In the genomic region with DNA sequence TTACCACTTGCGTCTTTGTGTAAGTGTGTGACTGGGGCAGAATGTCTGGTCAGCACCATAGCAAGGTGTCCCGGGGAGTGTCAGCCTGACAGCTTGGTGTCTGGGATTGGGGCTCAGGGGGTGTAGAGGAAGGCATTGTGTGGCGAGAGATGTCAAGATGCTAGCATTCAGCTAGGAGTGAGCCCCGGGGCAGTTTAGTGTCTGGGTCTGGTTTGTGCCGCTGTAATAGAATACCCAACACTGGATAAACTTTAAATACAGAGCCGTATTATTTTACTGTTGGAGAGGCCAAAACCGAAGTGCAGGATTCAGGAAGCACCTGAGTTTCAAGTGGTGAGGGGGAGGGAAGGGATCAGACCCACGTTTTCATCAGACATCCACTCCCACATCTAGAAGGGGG, we compare ENCODE assay signal across 17 mouse cellular contexts. TPM values are rescaled to one million over a fixed set of nuclear protein-coding genes. Genes with fewer than 3 reads are reported as not detected.
DNase-seq lines count a peak whose midpoint lies in the region; ATAC-seq and TF ChIP-seq lines count a peak whose summit lies in the region.
"Had no signal": no experiment of that assay in that cellular context is flagged by ENCODE, and none has a peak within 500 bp of the region (broad histone marks: within the 10 kb centered on the region; RNA-seq: fewer than 3 reads in every experiment).

No protein-coding gene starts in this region.

- peaks cover 79% of the 10 kb centered on the region for H3K4me1 ChIP-seq in megakaryocyte, embryonic 14.5 days
- H3K4me1 ChIP-seq in embryonic facial prominence, embryonic 12.5 days = peaks cover 16% of the 10 kb centered on the region
- peaks cover 62% of the 10 kb centered on the region for H3K4me1 ChIP-seq in liver, postnatal 0 days (ENCODE audit: insufficient read depth)

- H3K9ac ChIP-seq in embryonic facial prominence, embryonic 12.5 days = no peak overlapping the region
- H3K9ac ChIP-seq in liver, postnatal 0 days (replicated peaks) = no peak overlapping the region
- H3K9ac ChIP-seq: heart, embryonic 13.5 days; hindbrain, embryonic 15.5 days had no signal

- H3K9me3 ChIP-seq in megakaryocyte, embryonic 14.5 days = peaks cover 4% of the 10 kb centered on the region
- H3K9me3 ChIP-seq in embryonic facial prominence, embryonic 12.5 days = no peaks in the 10 kb centered on the region
- no peaks in the 10 kb centered on the region for H3K9me3 ChIP-seq in liver, postnatal 0 days (ENCODE audit: low read length)
- H3K9me3 ChIP-seq: hindbrain, embryonic 15.5 days had no signal

- TF ChIP-seq EP300 in liver, postnatal 0 days (IDR thresholded peaks at IDR 0.05; ENCODE audit: low read depth) = no peak

- peak overlapping the region; percentile 12; the same call in 1 of the 2 replicates for H3K27ac ChIP-seq in embryonic facial prominence, embryonic 12.5 days
- H3K27ac ChIP-seq in liver, postnatal 0 days (ENCODE audit: low read depth) = no peak overlapping the region
- H3K27ac ChIP-seq: forebrain, embryonic 13.5 days; heart, adult 2 months; heart, embryonic 13.5 days; hindbrain, embryonic 15.5 days had no signal

- no peak for ATAC-seq in megakaryocyte, adult 5-6 weeks (ENCODE audit: poor library complexity, severe bottlenecking)
- no peak for ATAC-seq in embryonic facial prominence, embryonic 12.5 days (ENCODE audit: insufficient number of reproducible peaks, insufficient read depth, low FRiP score, low TSS enrichment)
- ATAC-seq in liver, postnatal 0 days = no peak
- ATAC-seq: forebrain, embryonic 13.5 days had no signal

- H3K4me3 ChIP-seq in megakaryocyte, embryonic 14.5 days (replicated peaks) = peak overlapping the region; percentile 42
- no peak overlapping the region for H3K4me3 ChIP-seq in embryonic facial prominence, embryonic 12.5 days
- no peak overlapping the region for H3K4me3 ChIP-seq in liver, postnatal 0 days (ENCODE audit: low read depth, low read length)
- H3K4me3 ChIP-seq: forebrain, embryonic 13.5 days; heart, adult 2 months; heart, embryonic 13.5 days; hindbrain, embryonic 15.5 days had no signal

- peaks cover 4% of the 10 kb centered on the region for H3K36me3 ChIP-seq in megakaryocyte, embryonic 14.5 days (replicated peaks; ENCODE audit: low read length)
- no peaks in the 10 kb centered on the region for H3K36me3 ChIP-seq in embryonic facial prominence, embryonic 12.5 days
- H3K36me3 ChIP-seq in liver, postnatal 0 days (replicated peaks; ENCODE audit: insufficient read depth, low read length) = no peaks in the 10 kb centered on the region
- H3K36me3 ChIP-seq: heart, embryonic 13.5 days; hindbrain, embryonic 15.5 days had no signal

- TF ChIP-seq CTCF in liver, postnatal 0 days (IDR thresholded peaks at IDR 0.05; ENCODE audit: low read depth) = no peak

- 31% methylated on average over 8 of the region's 8 CpGs for WGBS in embryonic facial prominence, embryonic 12.5 days
- 66% methylated on average over 8 of the region's 8 CpGs for WGBS in liver, postnatal 0 days (ENCODE audit: insufficient replicate concordance)

- peaks cover 2% of the 10 kb centered on the region for H3K27me3 ChIP-seq in megakaryocyte, embryonic 14.5 days (replicated peaks)
- H3K27me3 ChIP-seq in embryonic facial prominence, embryonic 12.5 days = no peaks in the 10 kb centered on the region
- H3K27me3 ChIP-seq in liver, postnatal 0 days (ENCODE audit: insufficient read depth, low read length) = no peaks in the 10 kb centered on the region
- H3K27me3 ChIP-seq: forebrain, embryonic 13.5 days; heart, embryonic 13.5 days; hindbrain, embryonic 15.5 days had no signal

- peak; percentile 54 for DNase-seq in heart, adult 11 months
- DNase-seq in heart, adult 18-20 months = no peak
- no peak for DNase-seq in liver, postnatal 0 days
- DNase-seq in right cerebral cortex, postnatal 36 days (ENCODE audit: low spot score in 2 of 2) = no peak
- DNase-seq: adrenal gland, postnatal 10 days; cerebellum, adult 11-12 months; cerebellum, adult 9-10 months; cerebellum, postnatal 25 days; gastrocnemius, postnatal 36 days; heart, adult 2 months; heart, postnatal 36 days had no signal

- H3K4me2 ChIP-seq in embryonic facial prominence, embryonic 12.5 days (replicated peaks) = no peak overlapping the region
- no peak overlapping the region for H3K4me2 ChIP-seq in liver, postnatal 0 days (ENCODE audit: low read depth, low read length)
- H3K4me2 ChIP-seq: forebrain, embryonic 13.5 days; heart, embryonic 13.5 days had no signal

RNA-seq across cellular contexts. Expression of gene Abcg1, which starts 20.1 kb away (rescaled TPM):
- 1 to 10 TPM; 7.9 to 8.9 TPM for total RNA-seq in heart, adult 18-20 months (2021)
- 5.5 and 7.8 TPM in 2 replicates for polyA plus RNA-seq in megakaryocyte, embryonic 14.5 days (2012; ENCODE audit: insufficient read depth, low replicate concordance)
- 13.2 and 20.1 TPM in 2 replicates for total RNA-seq in megakaryocyte, adult 5-6 weeks (2015)
- total RNA-seq in megakaryocyte, adult 5-6 weeks (2017) = 19.2 and 23.7 TPM in 2 replicates
- 14.6 and 15.4 TPM in 2 replicates for polyA plus RNA-seq in embryonic facial prominence, embryonic 12.5 days (2016; fragmentation: Nextera tagmentation; extraction: Ambion mirVana)
- 8.9 and 9.4 TPM in 2 replicates for polyA plus RNA-seq in liver, postnatal 0 days (2015; fragmentation: Nextera tagmentation; extraction: Ambion mirVana)
